Mouse (Mus musculus): Measurements from ENCODE around the gene Dtx2.
"Not testable (repeated sequence)": the region's sequence is repeated elsewhere in the genome, so short reads cannot be mapped to it uniquely, and the experiment has no call there.

The Dtx2 gene

DNA sequence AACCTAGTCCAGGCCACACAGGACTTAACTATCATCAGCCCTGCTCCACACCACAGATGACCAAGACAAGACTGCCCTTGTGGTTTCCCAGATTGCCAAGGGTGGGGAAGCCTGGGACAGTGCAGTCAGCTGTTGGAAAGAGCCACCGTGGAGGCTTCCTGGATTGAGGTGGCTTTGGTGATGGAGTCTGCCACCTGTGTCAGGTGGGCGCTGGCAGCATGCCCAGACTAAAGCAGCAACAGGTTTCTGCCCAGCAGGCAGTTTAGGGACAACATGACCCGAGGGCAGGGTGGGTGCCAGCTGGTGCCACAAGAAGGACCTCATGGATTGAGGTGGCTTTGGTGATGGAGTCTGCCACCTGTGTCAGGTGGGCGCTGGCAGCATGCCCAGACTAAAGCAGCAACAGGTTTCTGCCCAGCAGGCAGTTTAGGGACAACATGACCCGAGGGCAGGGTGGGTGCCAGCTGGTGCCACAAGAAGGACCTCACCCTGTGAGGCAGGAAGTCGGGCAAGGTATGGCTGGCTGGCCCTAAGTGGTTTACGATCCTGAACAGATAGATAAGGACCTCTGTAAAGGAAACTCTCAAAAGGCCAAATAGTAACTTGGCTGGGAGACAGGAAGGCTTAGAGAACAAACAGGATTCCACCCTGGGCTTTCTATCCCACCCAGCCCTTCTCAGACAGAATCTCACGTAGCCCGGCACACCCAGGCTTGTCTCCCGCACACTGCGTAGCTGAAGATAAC, 72.0 kb downstream of the Dtx2 start:
- DNase-seq (ENCODE audit: low spot score) = not testable (repeated sequence)

DNA sequence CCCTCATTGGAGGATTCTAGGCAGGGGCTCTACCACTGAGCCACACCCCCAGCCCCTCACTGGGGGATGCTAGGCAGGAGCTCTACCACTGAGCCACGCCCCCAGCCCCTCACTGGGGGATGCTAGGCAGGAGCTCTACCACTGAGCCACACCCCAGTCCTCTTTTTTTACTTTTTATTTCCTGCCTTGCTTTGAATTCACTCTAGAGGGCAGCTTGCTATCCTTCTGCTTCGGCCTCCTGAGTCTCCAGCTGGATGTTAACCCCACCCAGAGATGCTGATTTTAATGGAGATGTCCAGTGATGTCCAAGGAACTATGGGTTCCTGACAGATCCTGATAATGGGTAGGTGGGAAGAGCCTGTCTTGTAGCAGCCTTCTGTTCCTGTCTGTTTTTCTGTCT, 74.8 kb downstream of the Dtx2 start:
- no peak for DNase-seq (ENCODE audit: low spot score)

DNA sequence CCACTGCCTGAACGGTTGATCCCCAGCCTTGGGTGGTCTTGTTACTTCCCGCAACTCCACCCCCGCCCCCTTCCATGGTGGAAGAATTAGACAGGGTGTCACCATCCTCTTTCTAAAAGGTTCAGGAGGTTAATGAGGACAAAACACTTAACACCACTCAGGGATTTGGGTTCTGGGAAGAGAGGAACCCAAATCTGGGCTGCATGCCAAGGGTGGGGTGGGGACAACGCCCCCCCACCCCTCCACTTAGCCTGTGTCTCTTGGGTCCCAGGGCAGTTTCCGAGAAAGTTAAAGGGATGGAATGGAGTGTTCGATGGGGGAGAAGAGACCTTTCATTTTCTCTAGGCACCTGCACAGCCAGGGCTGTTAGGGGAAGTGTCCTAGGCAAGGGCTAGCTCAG, 78.5 kb downstream of the Dtx2 start:
- no peak for DNase-seq (ENCODE audit: low spot score)

DNA sequence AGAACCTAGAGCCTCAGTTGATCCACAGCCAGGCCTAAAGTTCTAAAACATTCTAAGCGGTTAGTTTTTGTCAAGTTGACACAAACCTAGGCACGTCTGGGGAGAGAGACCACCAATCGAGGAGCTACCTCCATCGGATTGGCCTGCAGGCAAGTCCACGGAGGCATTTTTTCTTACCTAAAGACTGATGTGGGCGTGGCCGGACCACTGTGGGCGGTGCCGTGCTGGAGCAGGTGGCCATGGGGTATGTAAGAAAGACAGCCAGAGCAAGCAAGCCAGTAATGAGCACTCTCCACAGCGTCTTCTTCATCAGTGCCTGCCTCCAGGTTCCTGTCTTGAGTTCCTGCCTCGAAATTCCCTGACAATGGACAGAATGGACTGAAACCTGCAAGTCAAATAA, 78.9 kb downstream of the Dtx2 start:
- no peak for DNase-seq (ENCODE audit: low spot score)

DNA sequence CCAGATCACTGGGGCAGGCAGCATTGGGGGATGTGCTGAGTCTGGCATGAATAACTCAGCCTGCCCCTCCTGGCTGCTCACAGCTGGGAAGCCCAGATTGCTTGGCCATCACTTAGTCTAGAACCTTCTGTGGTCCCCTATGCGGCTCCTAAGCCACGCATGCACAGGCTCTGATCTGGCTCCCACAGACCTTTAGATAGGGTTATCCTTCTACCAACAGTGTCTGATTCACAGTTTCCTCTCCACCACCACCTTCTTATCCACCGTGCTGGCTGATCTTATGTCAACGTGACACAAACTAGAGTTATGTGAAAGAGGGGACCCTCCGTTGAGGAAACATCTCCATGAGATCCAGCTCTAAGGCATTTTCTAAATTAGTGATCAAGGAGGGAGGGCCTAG, 80.5 kb downstream of the Dtx2 start:
- no peak for DNase-seq (ENCODE audit: low spot score)

DNA sequence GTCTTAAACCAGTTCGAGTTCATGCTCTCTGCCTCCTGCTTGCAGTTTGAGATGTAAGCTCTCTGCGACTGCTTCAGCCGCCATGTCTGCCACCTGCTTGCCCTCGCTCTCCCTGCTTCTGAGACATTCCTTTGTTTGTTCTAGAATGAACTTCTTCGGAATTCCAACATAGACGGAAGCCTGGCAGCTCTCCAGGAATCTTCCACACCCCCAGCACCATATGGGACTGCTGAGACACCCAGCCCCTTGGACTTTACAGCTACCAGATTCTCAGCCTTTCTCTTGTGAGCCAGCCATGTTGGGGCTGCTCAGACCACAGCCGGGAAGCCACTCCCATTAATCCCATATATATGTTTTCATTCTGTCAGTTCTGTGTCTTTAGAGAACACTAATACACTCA, 81.7 kb downstream of the Dtx2 start:
- no peak for DNase-seq (ENCODE audit: low spot score)

DNA sequence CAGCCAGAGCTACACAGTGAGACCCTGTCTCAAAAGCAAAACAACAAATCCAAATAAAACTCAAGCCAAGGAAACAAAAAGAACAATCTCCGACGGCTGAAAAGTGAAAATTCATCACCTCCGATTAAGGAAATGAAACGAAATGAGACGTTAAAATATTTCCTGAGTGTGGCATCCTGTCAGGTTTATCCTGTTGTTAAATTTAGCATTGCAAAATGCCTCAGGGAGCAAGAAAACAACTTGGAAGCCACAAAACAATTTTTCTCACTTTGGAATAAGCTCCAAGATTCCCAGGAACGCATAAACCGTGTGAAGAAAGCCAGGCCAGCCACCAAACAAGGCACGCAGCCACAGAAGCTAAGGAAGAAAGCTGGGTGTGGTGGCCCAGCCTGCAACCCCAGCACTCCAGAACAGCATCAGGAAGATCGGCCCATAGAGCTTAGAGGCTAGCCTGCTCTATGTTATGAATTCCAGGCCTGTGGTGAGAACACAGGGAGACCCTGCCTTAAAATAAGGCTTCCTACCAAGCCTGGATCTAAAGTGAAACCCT, 82.5 kb downstream of the Dtx2 start:
- no peak for DNase-seq (ENCODE audit: low spot score)

DNA sequence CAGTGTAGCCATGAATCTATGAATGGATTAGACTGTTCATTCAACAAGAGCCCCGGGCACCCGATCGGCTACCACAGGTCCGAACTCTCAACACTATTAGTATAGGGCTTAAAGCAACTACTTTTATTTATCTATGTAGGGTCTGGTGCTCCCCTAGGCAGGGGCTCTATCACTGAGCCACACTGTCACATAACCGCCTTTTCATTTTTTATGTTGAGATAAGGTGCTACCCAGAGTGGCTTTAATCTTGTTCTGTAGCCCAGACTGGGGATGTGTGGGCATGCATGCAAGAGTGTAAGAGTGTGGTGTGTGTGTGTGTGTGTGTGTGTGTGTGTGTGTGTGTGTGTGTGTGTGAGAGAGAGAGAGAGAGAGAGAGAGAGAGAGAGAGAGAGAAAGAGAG, 83.5 kb downstream of the Dtx2 start:
- DNase-seq (ENCODE audit: low spot score) = no peak

DNA sequence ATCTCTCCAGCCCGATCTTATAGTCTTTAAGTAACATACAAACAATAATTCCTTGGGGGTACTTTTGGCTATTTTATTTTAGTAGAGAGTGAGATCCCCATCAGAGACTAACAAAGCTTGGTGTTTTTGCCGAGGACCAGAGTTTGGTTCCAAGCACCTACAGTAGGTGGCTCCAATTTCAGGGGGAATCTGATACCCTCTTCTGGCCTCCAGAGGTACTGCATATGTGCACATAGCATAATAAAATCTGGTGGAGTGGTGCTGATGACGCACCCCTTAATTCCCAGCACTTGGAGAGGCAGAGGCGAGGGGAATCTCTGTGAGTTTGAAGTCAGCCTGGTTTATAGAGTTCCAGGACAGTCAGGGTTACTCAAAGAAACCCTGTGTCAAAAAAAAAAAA, 87.7 kb downstream of the Dtx2 start:
- DNase-seq (ENCODE audit: low spot score) = no peak
